Mouse (Mus musculus): ENCODE data around the gene Olfr1337. TPM values are rescaled to one million over a fixed set of nuclear protein-coding genes. Genes with fewer than 3 reads are reported as not detected.

Gene Olfr1337
- not detected in 2 replicates for polyA plus RNA-seq (2012; rRNA removed)

DNA sequence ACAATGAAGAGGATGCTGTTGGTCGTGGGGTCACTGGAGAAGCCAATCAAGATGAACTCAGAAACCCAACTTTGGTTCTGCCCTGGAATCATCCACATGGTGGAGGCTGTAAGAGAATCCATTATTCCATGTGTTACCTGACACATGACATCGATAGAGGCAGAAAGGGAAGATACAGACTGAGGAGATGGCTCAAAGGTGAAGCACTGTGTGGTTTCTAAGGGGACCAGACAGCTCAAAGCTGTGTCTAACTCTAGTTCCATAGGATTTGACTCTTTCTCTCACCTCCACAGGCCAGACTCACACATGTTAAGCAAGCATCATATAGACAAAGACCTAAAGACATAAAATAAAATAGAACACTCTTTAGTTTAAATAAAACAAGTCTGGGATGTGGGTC lies at the start of gene Olfr1337:
Gene Olfr1337 (minus strand): TSS at position 101 of the 400 bp plus-strand sequence.

DNA sequence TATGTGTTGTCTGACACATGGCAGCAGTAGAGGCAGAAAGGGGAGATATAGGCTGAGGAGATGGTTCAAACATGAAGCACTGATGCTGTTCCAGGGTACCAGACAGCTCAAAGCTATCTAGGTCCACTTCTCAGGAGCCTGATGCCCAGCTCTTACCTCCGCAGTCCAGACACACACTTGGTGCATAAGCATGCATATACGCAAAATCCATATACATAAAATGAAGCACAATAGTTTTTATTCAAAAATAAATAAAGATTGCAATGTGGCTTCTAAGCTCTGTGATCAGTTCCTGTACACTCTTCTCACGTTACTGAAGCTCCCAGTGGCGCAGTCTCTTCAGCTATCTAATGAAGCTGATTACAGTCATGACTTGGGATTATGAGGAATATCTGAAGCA lies 27.5 kb upstream of the Olfr1337 start, which contains the start of gene Olfr1335:
Gene Olfr1335 (minus strand): TSS at position 101 of the 400 bp plus-strand sequence.

DNA sequence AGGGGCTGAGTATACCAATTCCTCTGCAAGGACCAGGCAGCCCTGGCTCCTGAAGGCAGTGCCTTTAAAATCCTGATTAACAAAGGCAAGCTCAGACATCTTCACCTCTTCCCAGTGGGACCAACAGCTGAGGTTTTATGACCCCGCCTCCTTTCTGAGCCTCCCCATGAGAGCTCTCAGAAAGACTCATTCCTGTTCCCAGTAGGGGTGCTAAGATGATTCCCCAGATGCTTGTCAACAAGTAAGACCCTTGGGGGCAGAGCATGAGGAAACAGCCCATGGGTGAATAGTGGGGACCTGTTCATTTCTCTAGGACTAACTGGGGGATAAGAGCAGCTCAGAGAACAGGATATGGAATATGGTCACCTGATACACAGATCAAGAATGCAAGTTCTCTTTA lies 23.7 kb downstream of the Olfr1337 start, which contains the start of gene Olfr1338:
Gene Olfr1338 (minus strand): TSS at position 101 of the 400 bp plus-strand sequence.

DNA sequence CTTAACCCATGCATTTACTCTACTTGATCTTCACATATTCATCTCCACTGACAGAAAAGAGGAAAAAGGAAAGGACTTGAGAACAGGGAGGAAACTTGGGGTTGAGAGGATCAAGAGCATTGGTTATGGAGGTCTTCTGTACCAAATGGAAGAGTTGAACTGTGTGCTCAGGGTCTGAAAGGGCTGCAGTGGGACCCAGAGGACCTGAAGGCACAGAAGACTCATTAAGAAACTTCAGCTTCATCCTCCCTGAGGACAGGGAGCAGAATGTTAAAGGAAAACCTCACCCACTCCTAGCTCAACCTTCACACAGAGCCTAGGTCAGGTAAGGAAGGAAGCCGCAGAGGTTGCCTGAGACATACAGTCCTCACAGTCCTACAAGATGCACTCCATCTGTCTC lies 50.5 kb downstream of the Olfr1337 start, which contains the start of gene Olfr1339:
Gene Olfr1339 (plus strand): TSS at position 301 of the 400 bp plus-strand sequence.

Other genes starting within 250 kb of the Olfr1337 start
- 32.9 and 43.0 TPM in 2 replicates for gene Tmem125, start 238.5 kb downstream of the Olfr1337 start, polyA plus RNA-seq (2012; rRNA removed)
- 0.04 and 0.05 TPM in 2 replicates for gene Cfap57, start 161.8 kb downstream of the Olfr1337 start, polyA plus RNA-seq (2012; rRNA removed)
- gene Ebna1bp2, start 161.8 kb downstream of the Olfr1337 start, polyA plus RNA-seq (2012; rRNA removed), result 1.3 and 1.7 TPM in 2 replicates
- gene Olfr62, start 123.6 kb downstream of the Olfr1337 start, polyA plus RNA-seq (2012; rRNA removed), result not detected in 2 replicates
- not detected in 2 replicates for gene Olfr1342, start 89.8 kb downstream of the Olfr1337 start, polyA plus RNA-seq (2012; rRNA removed)
- gene Olfr1341, start 79.1 kb downstream of the Olfr1337 start, polyA plus RNA-seq (2012; rRNA removed), result not detected in 2 replicates
- not detected in 2 replicates for gene Olfr1340, start 62.4 kb downstream of the Olfr1337 start, polyA plus RNA-seq (2012; rRNA removed)
- not detected in 2 replicates for gene Olfr1339, start 50.4 kb downstream of the Olfr1337 start, polyA plus RNA-seq (2012; rRNA removed)
- gene Olfr1338, start 23.8 kb downstream of the Olfr1337 start, polyA plus RNA-seq (2012; rRNA removed), result not detected in 2 replicates
- gene Olfr1335, start 27.4 kb upstream of the Olfr1337 start, polyA plus RNA-seq (2012; rRNA removed), result not detected in 2 replicates
- not detected in 2 replicates for gene Olfr1333, start 53.7 kb upstream of the Olfr1337 start, polyA plus RNA-seq (2012; rRNA removed)
- gene Olfr1331, start 82.1 kb upstream of the Olfr1337 start, polyA plus RNA-seq (2012; rRNA removed), result not detected in 2 replicates
- not detected in 2 replicates for gene Olfr1330, start 106.0 kb upstream of the Olfr1337 start, polyA plus RNA-seq (2012; rRNA removed)
- not detected in 2 replicates for gene Olfr1329, start 134.9 kb upstream of the Olfr1337 start, polyA plus RNA-seq (2012; rRNA removed)
- not detected in 2 replicates for gene Olfr1328, start 156.0 kb upstream of the Olfr1337 start, polyA plus RNA-seq (2012; rRNA removed)
- 0.05 and 0.06 TPM in 2 replicates for gene Lao1, start 179.0 kb upstream of the Olfr1337 start, polyA plus RNA-seq (2012; rRNA removed)

All from stomach, adult 2 months (tissue).